Mouse (Mus musculus): ENCODE measurements around the gene Dis3l2. TPM values are rescaled to one million over a fixed set of nuclear protein-coding genes. Genes with fewer than 3 reads are reported as not detected.
A peak's percentile ranks its signal among the peaks of the same experiment; 100 is the strongest.

The Dis3l2 gene
- 10 to 100 TPM; 23.5 to 25.6 TPM for total RNA-seq (2021)

GRCm38 (mm10) chr1:86703300-86703964 lies at the start of gene Dis3l2:
Dis3l2 (plus strand) TSS chr1:86703808.
- DNase-seq (ENCODE audit: low spot score in 2 of 2): peak; percentile 89 to 90
- intact Hi-C loops (cut with DNase I): no loop called here

DNA sequence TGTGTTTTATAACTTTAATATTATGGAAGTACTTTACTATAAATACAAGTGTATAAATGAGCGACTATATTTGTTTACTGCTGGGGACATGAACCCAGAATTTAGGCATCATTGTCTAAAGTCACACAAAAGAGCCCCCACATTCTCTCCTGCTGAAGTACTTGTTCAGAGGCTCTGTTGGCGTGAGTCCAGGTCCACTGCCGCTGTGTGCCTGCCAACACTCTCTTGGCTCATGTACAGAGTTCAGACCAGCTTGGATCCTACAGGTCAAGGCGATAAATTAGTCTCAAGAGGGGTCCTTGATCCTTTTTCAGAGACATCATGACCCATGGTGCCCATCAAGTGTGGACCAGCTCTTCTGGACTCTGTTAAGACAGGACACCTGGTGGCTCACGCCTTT lies 46.5 kb upstream of the Dis3l2 start:
- intact Hi-C loops (cut with DNase I): no loop called here
- DNase-seq (ENCODE audit: low spot score in 2 of 2): no peak

DNA sequence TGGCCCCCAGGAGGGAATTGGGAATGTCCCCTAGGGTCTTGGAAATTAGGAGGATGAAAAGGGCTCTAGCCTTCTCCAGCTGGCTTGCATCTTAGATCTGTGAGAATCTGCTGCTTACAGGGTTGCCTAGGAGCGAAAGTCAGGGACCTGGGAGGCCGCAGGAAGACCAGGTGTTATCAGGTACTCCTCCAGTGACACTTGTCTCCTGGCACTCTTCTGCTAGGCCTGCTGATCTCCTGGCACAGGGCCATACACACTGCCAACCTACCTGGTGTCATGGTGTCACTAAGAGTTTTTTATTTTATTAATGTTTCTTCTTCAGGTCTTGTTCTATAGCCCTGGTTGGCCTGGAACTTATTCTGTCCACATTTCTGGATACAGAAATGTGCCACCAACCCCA lies 38.5 kb upstream of the Dis3l2 start:
- intact Hi-C loops (cut with DNase I): no loop called here
- no peak for DNase-seq (ENCODE audit: low spot score in 2 of 2)

DNA sequence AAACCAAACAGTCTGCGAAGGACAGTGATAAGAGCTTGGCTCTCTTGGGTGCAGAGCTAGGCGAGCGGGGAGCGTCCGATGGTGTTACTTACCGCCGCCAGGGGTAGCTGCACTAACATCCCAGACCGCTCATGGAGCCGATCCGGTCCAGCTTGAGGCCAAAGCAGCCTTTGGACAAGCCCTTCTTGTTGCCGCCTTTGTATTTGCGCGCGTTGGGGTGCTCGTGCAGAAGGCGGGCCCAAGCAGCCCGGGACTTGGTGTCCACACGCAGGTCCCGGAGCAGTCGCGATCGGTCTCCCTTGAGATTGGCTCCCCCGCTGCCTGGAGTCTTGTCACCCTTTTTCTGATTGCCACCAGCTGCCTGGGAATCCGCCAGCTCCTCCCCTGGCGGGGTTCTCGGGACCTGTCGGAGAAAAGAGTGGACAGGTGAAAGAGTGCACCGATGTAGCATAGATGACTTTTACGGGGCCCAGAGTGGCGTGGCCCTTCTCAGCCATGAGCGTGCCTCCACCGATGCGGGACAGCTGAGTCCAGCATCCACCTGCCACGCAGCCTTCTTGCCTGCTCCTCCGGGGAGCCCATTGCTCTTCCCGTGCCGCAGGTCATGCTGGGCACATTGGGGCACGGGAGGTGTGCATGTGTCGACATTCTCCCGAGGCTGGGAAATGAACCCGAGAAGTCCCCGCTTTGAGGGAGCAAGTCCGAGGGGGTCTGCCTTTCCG lies 33.9 kb upstream of the Dis3l2 start:
- peak; percentile 65 to 75 for DNase-seq (ENCODE audit: low spot score in 2 of 2)
- intact Hi-C loops (cut with DNase I): loop anchor here (1.0 kb wide), 1 partner anchor 373 kb away; no protein-coding TSS in a partner anchor

DNA sequence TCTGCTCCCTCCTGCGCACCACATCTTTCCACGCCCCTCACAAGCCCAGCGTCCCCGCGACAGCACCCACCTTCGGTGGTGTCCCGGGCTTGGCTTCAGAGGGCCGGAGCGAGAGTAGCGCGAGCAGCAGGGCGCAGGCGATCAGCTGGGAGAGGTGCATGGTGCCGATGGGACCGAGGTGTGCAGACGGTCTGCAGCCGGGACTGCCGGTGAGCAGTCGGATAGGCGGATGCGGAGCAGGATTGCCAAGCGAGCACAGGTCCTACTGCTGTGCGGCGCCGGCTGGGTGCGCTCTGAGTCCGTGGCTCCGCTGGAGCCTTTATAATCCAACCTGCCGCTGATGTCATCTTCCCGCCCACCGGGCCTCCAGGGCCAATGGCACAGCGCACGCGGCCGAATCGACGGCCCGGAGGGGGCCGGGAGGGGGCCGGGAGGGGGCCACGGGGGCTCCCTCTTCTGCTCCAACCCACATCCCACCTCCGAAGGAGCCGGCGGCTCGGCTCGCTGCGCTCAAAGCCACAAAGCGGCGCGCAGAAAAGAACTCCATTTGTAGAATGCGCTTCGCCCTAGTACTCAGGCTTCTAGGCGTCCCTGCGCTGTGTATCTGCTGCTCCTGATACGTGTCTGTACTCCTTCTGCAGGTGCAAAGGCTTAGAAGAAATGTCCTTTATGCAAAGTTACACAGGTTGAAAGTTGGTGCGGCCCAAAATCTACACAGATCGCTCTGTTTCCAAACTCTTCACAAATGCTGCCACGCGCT lies 33.1 kb upstream of the Dis3l2 start, which contains the start of gene Nppc:
TSS of gene Nppc (minus strand) at position 293 of the 760 bp plus-strand sequence.
- intact Hi-C loops (cut with DNase I): loop anchor here (1.0 kb wide), 1 partner anchor 372 kb away; no protein-coding TSS in a partner anchor
- DNase-seq (ENCODE audit: low spot score in 2 of 2): peak; percentile 84 to 88

DNA sequence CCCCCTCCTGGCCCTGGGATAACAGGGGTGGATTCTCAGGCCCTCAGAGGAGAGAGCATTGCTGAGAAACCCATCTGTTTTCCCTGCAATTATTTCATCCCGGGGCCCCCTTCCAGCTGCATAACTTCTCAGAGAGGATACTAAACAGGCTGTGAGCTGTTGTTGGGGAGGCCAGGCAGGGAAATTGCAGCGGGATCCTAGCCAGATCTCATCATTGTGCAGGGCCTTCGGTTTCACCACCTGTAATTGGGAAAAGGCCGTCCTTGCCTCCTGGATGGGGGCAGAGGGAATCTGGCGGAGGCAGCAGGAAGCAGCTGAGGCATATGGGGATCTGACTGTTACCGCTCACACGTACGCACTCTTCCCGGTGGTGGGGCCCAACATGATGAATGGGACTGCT lies 29.2 kb upstream of the Dis3l2 start:
- intact Hi-C loops (cut with DNase I): no loop called here

DNA sequence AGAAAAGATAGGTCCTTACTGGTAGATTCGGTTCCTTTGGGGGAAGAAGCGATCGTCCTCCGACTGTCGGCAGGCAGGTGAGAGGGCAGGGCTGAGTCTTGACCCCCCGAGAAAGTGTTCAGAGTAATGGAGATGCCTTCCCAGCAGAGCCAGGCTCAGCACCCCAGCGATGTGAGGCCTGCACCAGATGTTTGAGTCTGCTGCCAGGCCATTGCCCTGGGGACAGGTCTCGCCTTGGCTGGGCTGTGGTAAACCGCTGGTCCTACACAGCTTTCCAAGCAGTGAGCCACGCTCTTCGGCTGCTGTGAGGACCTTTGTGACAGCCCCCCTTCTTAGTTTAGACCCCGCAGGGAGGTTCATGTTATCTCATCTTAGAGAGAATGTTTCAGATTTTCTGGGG lies 28.5 kb upstream of the Dis3l2 start:
- intact Hi-C loops (cut with DNase I): no loop called here
- no peak for DNase-seq (ENCODE audit: low spot score in 2 of 2)

More for the DNA sequence above, 29.2 kb upstream of the Dis3l2 start:
- no peak for DNase-seq (ENCODE audit: low spot score in 2 of 2)

DNA sequence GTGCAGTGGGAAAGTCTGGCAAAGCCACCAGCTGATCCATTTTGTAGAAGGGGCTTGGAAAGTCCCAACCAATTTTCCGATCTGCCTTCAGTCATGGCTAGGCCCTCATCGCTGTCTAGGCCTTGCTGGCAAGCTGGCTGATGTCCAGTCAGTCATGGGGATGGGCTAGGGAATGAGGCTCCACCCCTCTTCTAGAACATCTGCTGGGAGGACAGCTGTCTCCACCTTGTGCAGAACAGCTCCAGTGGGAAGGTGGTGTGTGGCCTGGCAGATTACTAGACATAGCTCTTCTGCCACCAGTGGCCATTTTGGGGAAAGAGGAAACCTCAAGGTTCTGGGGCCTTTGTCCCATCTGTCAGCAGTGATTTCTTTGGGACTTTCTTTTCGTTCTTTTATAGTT lies 26.0 kb upstream of the Dis3l2 start:
- intact Hi-C loops (cut with DNase I): no loop called here
- DNase-seq (ENCODE audit: low spot score in 2 of 2): no peak

DNA sequence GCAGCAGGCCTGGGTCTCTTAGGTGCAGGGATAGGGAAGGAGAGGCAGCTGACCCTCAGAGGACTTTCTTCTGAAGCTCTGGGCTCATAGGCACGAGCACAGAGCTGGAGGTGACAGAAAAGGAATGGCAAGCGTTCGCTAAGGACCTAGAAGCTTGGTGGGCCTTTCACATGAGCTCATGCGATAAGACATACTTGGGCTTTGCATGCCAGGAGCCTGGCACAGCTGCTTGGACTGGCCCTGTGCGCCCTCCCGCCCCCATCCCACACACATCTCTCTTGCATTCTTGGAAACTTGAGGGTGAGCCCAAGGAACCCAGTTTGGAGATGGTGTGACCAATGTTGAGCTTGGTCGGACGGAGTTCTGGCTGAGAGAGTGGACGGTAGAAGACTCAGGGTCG lies 24.9 kb upstream of the Dis3l2 start:
- intact Hi-C loops (cut with DNase I): no loop called here
- DNase-seq (ENCODE audit: low spot score in 2 of 2): no peak

DNA sequence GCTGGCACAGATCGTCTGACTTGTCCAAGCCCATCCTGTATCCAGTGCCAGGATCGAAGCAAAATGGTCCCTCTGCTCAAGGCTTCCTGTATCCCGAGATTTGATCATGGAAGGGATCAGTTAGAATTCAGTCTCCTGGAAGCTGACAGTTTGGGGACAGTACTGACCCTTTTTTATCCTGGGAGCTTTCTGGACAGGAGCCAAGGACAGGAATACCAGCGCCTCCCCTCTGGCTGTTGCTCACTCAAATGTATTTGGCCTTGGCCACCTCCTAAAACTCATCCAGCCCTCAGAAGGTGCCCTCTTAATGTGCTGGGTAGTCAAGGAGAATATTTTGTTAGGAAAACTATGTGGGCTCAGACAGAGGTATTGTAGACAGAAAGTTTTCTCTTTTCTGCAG lies 16.4 kb upstream of the Dis3l2 start:
- no peak for DNase-seq (ENCODE audit: low spot score in 2 of 2)
- intact Hi-C loops (cut with DNase I): no loop called here

DNA sequence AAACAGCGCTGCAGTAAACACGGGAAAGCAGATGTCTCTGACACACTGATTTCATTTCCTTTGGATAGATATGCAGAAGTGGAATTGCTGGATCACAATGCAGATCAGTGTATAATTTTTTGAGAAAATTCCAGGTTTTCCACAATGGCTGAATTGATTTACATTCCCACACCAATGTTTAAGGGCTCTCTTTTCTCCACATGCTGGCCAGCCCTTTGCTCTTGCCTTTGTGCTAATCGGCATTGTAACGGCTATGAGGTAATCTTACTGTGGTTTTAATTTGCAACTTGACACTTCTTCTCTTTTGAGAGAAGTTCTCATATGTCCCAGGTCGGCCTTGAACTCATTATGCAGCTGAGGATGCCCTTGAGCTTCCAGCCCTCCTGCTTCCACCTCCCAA lies 12.6 kb upstream of the Dis3l2 start:
- intact Hi-C loops (cut with DNase I): no loop called here
- DNase-seq (ENCODE audit: low spot score in 2 of 2): no peak

DNA sequence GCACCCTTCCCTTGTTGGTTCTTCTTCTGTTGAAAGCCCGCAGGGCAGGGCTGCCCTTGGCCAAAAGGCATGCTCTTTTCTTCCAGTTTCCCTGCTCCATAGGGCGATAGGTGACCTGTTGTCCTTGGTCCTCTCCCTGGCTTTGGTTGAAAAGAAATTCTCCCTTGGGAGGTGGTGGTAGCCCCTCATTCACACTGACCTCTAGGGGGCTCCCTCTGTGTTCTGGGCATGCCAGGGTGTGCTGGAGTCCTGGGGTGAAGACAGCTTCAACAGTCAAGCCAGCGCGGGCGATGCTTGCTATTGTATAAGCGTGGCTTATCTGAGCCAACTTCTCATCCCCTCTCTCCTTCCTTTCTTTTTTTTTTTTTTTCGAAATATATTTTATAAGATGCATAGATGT lies 6.7 kb upstream of the Dis3l2 start:
- intact Hi-C loops (cut with DNase I): no loop called here
- no peak for DNase-seq (ENCODE audit: low spot score in 2 of 2)

- DNase-seq (ENCODE audit: low spot score in 2 of 2): no peak
- intact Hi-C loops (cut with DNase I): no loop called here
Observed at GRCm38 (mm10) chr1:86698721-86699120, 4.9 kb upstream of the Dis3l2 start.

DNA sequence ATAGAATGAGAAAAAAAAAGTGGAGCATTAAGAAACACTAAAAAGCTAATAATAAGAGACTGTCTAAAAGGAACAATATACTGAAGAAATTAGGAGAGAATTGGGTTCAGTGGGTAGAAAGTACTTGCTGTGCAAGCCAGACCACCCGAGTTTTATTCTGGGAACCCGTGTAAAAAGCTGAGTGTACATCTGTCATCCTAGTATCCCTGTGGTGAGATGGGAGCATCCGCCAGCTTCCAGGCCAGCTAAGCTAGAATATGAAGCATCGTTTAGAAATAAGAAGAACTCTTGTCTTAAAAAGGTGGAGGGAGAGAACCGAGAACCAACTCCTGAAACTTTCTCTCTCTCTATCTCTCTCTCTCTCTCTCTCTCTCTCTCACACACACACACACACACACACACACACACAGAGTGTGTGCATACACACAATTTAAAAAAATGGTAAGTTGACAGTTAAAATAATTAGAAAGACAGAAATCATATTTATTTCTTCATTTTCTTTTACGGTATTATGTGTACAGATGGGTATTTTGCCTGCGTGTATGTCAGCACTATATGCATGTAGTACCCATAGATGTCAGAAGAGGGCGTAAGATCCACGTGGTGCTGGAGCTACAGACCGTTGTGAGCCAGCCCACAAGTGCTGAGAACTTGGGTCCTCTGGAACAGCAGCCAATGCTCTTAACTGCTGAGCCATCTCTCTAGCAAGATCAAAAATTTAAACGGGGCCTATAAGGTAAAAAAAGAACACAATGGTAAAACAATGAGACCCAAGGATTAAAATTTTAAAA lies 4.1 kb upstream of the Dis3l2 start:
- DNase-seq (ENCODE audit: low spot score in 2 of 2): no peak
- intact Hi-C loops (cut with DNase I): no loop called here

- no peak for DNase-seq (ENCODE audit: low spot score in 2 of 2)
- intact Hi-C loops (cut with DNase I): no loop called here
Observed at GRCm38 (mm10) chr1:86700367-86700766, 3.2 kb upstream of the Dis3l2 start.

DNA sequence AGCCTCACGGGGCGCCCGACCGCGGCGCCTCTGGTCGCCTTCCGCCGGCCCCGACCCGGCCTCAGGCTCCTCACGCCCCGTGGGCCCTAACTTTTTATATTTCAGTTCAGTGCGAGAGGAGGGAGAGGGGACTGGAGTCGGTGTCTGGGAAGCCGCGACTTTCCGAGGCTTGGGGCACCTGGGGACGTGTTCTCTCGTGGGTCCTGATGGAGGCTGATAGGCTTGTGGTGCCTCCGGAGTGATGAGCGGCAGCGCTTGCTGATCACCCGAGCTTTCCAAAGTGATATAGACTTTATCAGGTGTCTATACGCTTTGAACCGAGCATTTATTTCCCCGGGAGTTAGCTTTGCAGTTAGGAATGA lies 338 bp downstream of the Dis3l2 start:
- intact Hi-C loops (cut with DNase I): no loop called here
- DNase-seq (ENCODE audit: low spot score in 2 of 2): no peak

DNA sequence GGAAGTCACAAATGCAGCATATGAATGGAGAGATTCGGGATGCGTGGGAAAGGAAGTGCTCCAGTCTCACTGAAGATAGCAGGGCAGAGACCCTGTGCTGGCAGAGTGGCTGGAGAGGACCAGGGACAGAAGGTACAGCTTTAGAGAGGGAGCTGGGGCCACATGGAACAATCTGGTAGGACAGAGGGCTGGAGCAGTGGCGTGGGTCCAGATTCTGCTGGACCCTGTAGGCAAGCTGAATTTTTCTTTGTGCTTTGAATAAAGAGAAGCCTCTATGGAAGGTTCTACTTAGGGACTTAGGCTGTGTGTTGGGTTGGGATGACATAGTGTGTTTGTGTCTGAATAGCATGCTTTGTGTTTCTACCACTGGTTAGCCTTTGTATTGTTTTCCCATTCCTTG lies 1.9 kb downstream of the Dis3l2 start:
- no peak for DNase-seq (ENCODE audit: low spot score in 2 of 2)
- intact Hi-C loops (cut with DNase I): no loop called here

DNA sequence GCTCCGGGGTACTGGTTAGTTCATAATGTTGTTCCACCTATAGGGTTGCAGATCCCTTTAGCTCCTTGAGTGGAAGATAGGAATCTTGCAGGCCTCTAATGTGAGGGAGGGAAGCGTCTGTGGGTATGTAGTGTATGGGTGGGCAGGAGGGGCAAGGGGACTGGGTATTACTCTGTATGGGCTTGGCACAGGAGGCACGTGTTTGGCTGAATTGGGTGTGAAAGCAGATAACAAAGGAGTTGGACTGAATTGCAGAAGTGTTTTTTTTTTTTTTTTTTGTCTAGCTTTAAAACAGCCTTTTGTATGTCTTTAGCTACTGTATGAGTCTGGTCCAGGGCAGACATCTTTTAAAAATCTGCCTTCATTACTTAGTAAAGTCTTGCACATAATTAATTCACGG lies 5.9 kb downstream of the Dis3l2 start:
- intact Hi-C loops (cut with DNase I): no loop called here
- no peak for DNase-seq (ENCODE audit: low spot score in 2 of 2)

DNA sequence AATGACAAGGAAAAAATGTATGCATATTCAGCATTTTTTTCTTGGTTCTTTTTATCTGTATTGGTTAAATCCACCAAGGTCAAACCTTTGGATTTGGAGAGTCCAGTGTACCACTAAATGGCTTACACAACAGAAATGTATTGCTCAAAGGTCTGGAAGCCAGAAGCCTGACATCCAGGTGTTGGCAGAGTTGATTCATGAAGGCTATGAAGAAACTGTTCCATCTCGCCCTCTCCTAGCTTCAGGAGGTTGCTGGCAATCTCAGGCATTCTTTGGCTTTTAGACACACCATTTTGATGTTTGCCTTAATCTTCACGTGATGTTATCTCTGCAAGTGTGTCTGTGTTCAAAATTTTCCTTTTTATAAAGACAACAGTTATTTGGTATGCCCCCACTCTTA lies 8.4 kb downstream of the Dis3l2 start:
- intact Hi-C loops (cut with DNase I): no loop called here
- DNase-seq (ENCODE audit: low spot score in 2 of 2): no peak

GRCm38 (mm10) chr1:86713054-86713453 lies 9.4 kb downstream of the Dis3l2 start:
- intact Hi-C loops (cut with DNase I): no loop called here
- no peak for DNase-seq (ENCODE audit: low spot score in 2 of 2)

All from left cerebral cortex, postnatal 25 days (tissue).